Mouse (Mus musculus) small intestine, adult 2 months (tissue): ENCODE measurements around the gene Cep95. TPM values are rescaled to one million over a fixed set of nuclear protein-coding genes. Genes with fewer than 3 reads are reported as not detected.
A peak's percentile ranks its signal among the peaks of the same experiment; 100 is the strongest.
"Not testable (repeated sequence)": the region's sequence is repeated elsewhere in the genome, so short reads cannot be mapped to it uniquely, and the experiment has no call there.

Experiments
- H3K27ac ChIP-seq: fragments of 200-500 bp; 2 replicates; pipeline ENCODE4 v1.5.1; 2012; ENCODE audit warnings: low read depth, low read length, control low read depth, inconsistent platforms; ENCODE audit not compliant: insufficient read depth
- H3K27me3 ChIP-seq: fragments of 200-500 bp; 2 replicates; pipeline ENCODE4 v1.6.1; 2012; ENCODE audit warnings: mild to moderate bottlenecking, moderate library complexity, low read length, inconsistent platforms; ENCODE audit not compliant: control insufficient read depth, insufficient read depth
- H3K36me3 ChIP-seq: fragments of 200-500 bp; 2 replicates; pipeline ENCODE4 v1.6.1; 2012; ENCODE audit warnings: mild to moderate bottlenecking, low read length, control low read depth, inconsistent platforms; ENCODE audit not compliant: control insufficient read depth, insufficient read depth
- H3K4me1 ChIP-seq: fragments of 200-500 bp; 2 replicates; pipeline ENCODE4 v1.6.1; 2012; ENCODE audit warnings: low read length, inconsistent platforms, mixed read lengths; ENCODE audit not compliant: control insufficient read depth, insufficient read depth, insufficient read length
- H3K4me3 ChIP-seq: fragments of 200-500 bp; 2 replicates; pipeline ENCODE4 v1.5.1; 2012; ENCODE audit warnings: low read depth, mild to moderate bottlenecking, control low read depth, inconsistent platforms, low read length, moderate library complexity
- CTCF ChIP-seq: fragments of 200-500 bp; IDR thresholded peaks from 2 replicates; pipeline ENCODE4 v1.5.1; 2012; ENCODE audit warnings: low read depth, mild to moderate bottlenecking, control low read depth, inconsistent platforms, low read length, moderate library complexity, mixed read lengths; ENCODE audit not compliant: insufficient replicate concordance, insufficient read length; ENCODE audit errors: extremely low read depth
- POLR2A ChIP-seq: fragments of 200-500 bp; IDR thresholded peaks from 2 replicates; pipeline ENCODE4 v1.6.1; 2012; ENCODE audit warnings: low read depth, mild to moderate bottlenecking, control low read depth, inconsistent platforms, low read length, moderate library complexity
- WGBS: fragments of 180-500 bp; shearing (Covaris S2); methylation state at CpG from one replicate; pipeline ENCODE4 v1.1.7; 2018; 5-methylcytosine and 5-hydroxymethylcytosine counted together
- polyA plus RNA-seq: library from polyadenylated mRNA; depleted of rRNA; stranded (reverse); fragments of >200 nt; gene quantifications from 2 replicates; pipeline ENCODE4 v1.2.3, GENCODE M21; 2012

Cep95 gene
- polyA plus RNA-seq, 1 experiment = 0.95 TPM

- Histone ChIP-seq H3K4me3 (no peak overlapping the region), H3K36me3 (peaks cover 55% of the 10 kb centered on the region), H3K4me1 (no peaks in the 10 kb centered on the region), H3K27ac (peak overlapping the region; percentile 86), H3K27me3 (no peaks in the 10 kb centered on the region)
- WGBS = 24% methylated on average over 4 of the region's 4 CpGs
- TF ChIP-seq POLR2A (no peak), CTCF (no peak)
Observed at GRCm38 (mm10) chr11:106776960-106777359, 12.1 kb upstream of the Cep95 start.

GRCm38 (mm10) chr11:106777395-106777794 lies 11.7 kb upstream of the Cep95 start:
- 30% methylated on average over 3 of the region's 3 CpGs for WGBS
- H3K27ac ChIP-seq = peak overlapping the region; percentile 85

DNA sequence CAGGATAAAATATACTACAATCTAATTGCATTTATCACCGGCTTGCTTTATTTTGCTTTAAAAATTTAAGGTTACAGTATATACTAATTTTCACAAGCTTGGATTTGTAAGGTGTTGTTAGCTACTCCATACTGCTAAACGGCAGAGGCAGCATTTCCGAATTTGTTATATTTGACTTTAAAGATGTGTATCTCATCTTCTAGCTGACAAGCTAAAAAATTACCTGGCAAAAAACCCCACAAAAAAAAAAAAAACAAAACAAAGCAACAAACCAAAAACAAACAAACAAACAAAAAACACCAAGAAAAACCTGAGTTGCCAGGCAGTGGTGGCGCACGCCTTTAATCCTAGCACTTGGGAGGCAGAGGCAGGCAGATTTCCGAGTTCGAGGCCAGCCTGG lies 10.9 kb upstream of the Cep95 start:
- 41% methylated on average over 7 of the region's 7 CpGs for WGBS
- Histone ChIP-seq H3K27ac (peak overlapping the region; percentile 85), H3K36me3 (peaks cover 56% of the 10 kb centered on the region), H3K4me1 (no peaks in the 10 kb centered on the region), H3K27me3 (no peaks in the 10 kb centered on the region), H3K4me3 (peak overlapping the region; percentile 24; the same call in 1 of the 2 replicates)
- no peak for TF ChIP-seq CTCF
- no peak for TF ChIP-seq POLR2A

More at GRCm38 (mm10) chr11:106777395-106777794, 11.7 kb upstream of the Cep95 start:
- H3K4me1 ChIP-seq = no peaks in the 10 kb centered on the region
- H3K4me3 ChIP-seq = no peak overlapping the region
- TF ChIP-seq POLR2A (no peak), CTCF (no peak)
- no peaks in the 10 kb centered on the region for H3K27me3 ChIP-seq
- peaks cover 55% of the 10 kb centered on the region for H3K36me3 ChIP-seq

- Histone ChIP-seq H3K36me3 (peaks cover 57% of the 10 kb centered on the region), H3K4me3 (peak overlapping the region; percentile 84), H3K27me3 (no peaks in the 10 kb centered on the region), H3K4me1 (no peaks in the 10 kb centered on the region), H3K27ac (peak overlapping the region; percentile 93)
- WGBS = under 1% methylated on average over 39 of the region's 39 CpGs
- TF ChIP-seq POLR2A (no peak), CTCF (no peak)
Observed at GRCm38 (mm10) chr11:106778589-106779387, 10.3 kb upstream of the Cep95 start.

DNA sequence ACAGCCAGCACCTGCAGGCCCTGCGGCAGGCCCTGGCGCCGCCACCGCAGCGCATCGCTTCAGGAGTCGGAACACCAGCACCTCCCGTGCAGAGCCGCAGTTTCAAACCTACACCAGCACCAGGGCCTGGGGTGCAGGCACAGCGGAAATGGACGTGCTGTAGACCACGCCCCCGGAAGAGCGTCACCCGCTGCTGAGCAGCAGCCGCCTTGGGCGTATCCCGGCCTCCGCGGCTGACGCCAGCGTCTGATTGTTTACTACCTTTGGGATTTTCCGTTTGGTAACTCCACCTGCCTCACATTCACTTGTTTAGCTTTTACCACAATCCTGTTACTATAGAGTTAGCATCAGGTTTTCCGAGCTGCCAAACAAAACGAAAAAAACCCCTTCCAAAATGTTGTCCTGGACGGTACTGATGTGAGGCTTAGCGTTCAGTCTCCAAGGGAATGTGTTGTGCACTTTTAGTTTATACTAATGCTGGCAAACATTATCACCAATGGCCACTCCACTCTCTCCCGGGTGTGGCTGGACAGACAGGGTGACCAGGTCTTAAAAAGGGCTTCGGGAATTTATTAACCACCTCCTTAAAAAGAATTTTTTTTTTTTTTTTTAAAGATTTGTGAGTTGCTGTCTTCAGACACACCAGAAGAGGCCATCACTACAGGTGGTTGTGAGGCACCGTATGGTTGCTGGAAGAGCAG lies 9.5 kb upstream of the Cep95 start, which contains the start of gene Polg2:
Polg2 (minus strand) TSS at position 150 of the 701 bp plus-strand sequence.
- under 1% methylated on average over 30 of the region's 30 CpGs for WGBS
- peaks cover 57% of the 10 kb centered on the region for H3K36me3 ChIP-seq

GRCm38 (mm10) chr11:106780089-106780425 lies 9.0 kb upstream of the Cep95 start:
- 42% methylated on average over 4 of the region's 4 CpGs for WGBS
- H3K27me3 ChIP-seq = no peaks in the 10 kb centered on the region
- no peak for TF ChIP-seq POLR2A
- TF ChIP-seq CTCF = no peak
- no peak overlapping the region for H3K4me3 ChIP-seq
- no peaks in the 10 kb centered on the region for H3K4me1 ChIP-seq
- H3K27ac ChIP-seq = peak overlapping the region; percentile 87
- peaks cover 54% of the 10 kb centered on the region for H3K36me3 ChIP-seq

More for the DNA sequence above, 9.5 kb upstream of the Cep95 start, which contains the start of gene Polg2:
- Histone ChIP-seq H3K4me3 (peak within 1 kb of the TSS; percentile 84), H3K4me1 (no peaks in the 10 kb centered on the region), H3K27me3 (no peaks in the 10 kb centered on the region), H3K27ac (peak within 1 kb of the TSS; percentile 93)
- peak; percentile 94 for TF ChIP-seq POLR2A
- no peak for TF ChIP-seq CTCF

GRCm38 (mm10) chr11:106780590-106781220 lies 8.3 kb upstream of the Cep95 start:
- TF ChIP-seq POLR2A (no peak), CTCF (no peak)
- Histone ChIP-seq H3K27me3 (no peaks in the 10 kb centered on the region), H3K4me3 (no peak overlapping the region), H3K36me3 (peaks cover 53% of the 10 kb centered on the region), H3K4me1 (no peaks in the 10 kb centered on the region), H3K27ac (no peak overlapping the region)
- 68% methylated on average over 6 of the region's 6 CpGs for WGBS

DNA sequence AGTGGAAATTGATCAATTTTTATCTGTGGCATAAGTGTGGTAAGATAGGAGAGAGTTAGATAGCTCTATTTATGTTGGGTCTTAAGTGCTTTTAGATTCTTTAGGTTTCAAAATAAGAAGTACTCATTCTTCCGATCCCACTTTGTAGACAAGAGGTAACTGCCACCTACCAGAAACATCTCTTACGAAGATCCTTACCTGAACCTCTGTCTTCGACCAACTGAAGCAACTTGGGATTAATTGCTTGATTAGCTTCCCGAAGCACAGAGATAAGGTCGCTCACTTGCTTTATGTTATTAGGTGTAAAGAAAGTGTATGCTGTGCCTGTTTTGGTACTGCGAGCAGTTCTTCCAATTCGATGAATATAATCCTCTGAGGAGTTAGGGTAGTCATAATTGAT lies 6.8 kb upstream of the Cep95 start:
- H3K4me1 ChIP-seq, H3K27ac ChIP-seq, H3K4me3 ChIP-seq, H3K27me3 ChIP-seq: not testable (repeated sequence)
- peaks cover 59% of the 10 kb centered on the region for H3K36me3 ChIP-seq
- WGBS = 58% methylated on average over 7 of the region's 7 CpGs
